Mouse (Mus musculus) midbrain, embryonic 10.5 days (tissue): Measurements from ENCODE around the gene Prkag2. TPM values are rescaled to one million over a fixed set of nuclear protein-coding genes. Genes with fewer than 3 reads are reported as not detected.
A peak's percentile ranks its signal among the peaks of the same experiment; 100 is the strongest.

Experiments
- DNase-seq: peaks from one replicate; pipeline ENCODE4 v3.0.0-alpha.2; 2017; ENCODE audit warnings: low spot score
- H3K27ac ChIP-seq: fragments of 300-500 bp; sonication (generic); replicated peaks from 2 replicates; pipeline ENCODE4 v1.5.1; 2016; ENCODE audit warnings: mild to moderate bottlenecking
- H3K27me3 ChIP-seq: fragments of 300-500 bp; sonication (generic); 2 replicates; pipeline ENCODE4 v1.6.1; 2016; ENCODE audit warnings: low read depth, mild to moderate bottlenecking; ENCODE audit not compliant: poor library complexity, severe bottlenecking
- H3K36me3 ChIP-seq: fragments of 300-500 bp; sonication (generic); 2 replicates; pipeline ENCODE4 v1.6.1; 2016; ENCODE audit warnings: mild to moderate bottlenecking, moderate library complexity
- H3K4me1 ChIP-seq: fragments of 300-500 bp; sonication (generic); 2 replicates; pipeline ENCODE4 v1.6.1; 2016
- H3K4me3 ChIP-seq: fragments of 300-500 bp; sonication (generic); 2 replicates; pipeline ENCODE4 v1.5.1; 2016; ENCODE audit warnings: mild to moderate bottlenecking, moderate library complexity
- H3K9me3 ChIP-seq: fragments of 300-500 bp; sonication (generic); replicated peaks from 2 replicates; pipeline ENCODE4 v1.6.1; 2016; ENCODE audit warnings: mild to moderate bottlenecking
- WGBS: fragments of 180-500 bp; shearing (Covaris S2); methylation state at CpG from one replicate; pipeline ENCODE4 v1.1.7; 2016; 5-methylcytosine and 5-hydroxymethylcytosine counted together
- polyA plus RNA-seq: library from polyadenylated mRNA; unstranded; fragments of >200 nt; fragmentation: Nextera tagmentation; extraction: Ambion mirVana; gene quantifications from 2 replicates; pipeline ENCODE4 v1.2.1, GENCODE M21; 2016

The Prkag2 gene
- polyA plus RNA-seq, 1 experiment from 2014 or later, result 48.7 TPM

DNA sequence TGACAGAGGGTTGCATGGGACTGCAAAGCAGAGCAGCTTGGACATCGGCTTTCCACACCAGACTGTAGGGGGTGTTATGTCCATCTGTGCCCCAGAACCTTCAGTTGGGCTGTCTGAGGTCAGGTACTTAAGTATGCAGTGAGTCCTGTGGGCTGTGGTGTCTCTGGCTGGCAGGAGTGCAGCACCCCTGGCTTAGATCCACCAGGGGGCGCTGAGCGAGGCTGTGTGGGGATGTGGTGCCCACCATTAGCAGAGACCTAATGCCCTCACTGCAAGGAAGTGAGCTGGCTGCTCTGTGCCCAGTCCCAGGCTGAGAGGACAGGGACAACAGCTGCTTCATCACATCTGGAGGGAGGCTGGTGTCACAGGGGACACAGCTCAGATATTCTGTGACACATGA lies 116.9 kb downstream of the Prkag2 start:
- peaks cover 36% of the 10 kb centered on the region for H3K4me1 ChIP-seq
- no peak overlapping the region for H3K27ac ChIP-seq
- no peak overlapping the region for H3K4me3 ChIP-seq
- no peaks in the 10 kb centered on the region for H3K9me3 ChIP-seq
- no peaks in the 10 kb centered on the region for H3K27me3 ChIP-seq
- 16% methylated on average over 3 of the region's 3 CpGs for WGBS
- H3K36me3 ChIP-seq, result no peaks in the 10 kb centered on the region
- peak; percentile 58 for DNase-seq

- Histone ChIP-seq H3K4me3 (no peak overlapping the region), H3K27me3 (no peaks in the 10 kb centered on the region), H3K4me1 (peaks cover 38% of the 10 kb centered on the region), H3K36me3 (no peaks in the 10 kb centered on the region), H3K27ac (no peak overlapping the region), H3K9me3 (no peaks in the 10 kb centered on the region)
- WGBS, result 86% methylated on average over 3 of the region's 3 CpGs
- DNase-seq, result no peak
Measured at GRCm38 (mm10) chr5:24982258-24982657, 118.2 kb downstream of the Prkag2 start.

- DNase-seq, result no peak
- WGBS, result 79% methylated on average over 6 of the region's 6 CpGs
Measured at GRCm38 (mm10) chr5:24981765-24982164, 118.7 kb downstream of the Prkag2 start.

GRCm38 (mm10) chr5:24979968-24980345 lies 120.5 kb downstream of the Prkag2 start:
- peaks cover 37% of the 10 kb centered on the region for H3K4me1 ChIP-seq
- DNase-seq, result no peak
- H3K27ac ChIP-seq, result no peak overlapping the region
- no peaks in the 10 kb centered on the region for H3K36me3 ChIP-seq
- H3K9me3 ChIP-seq, result no peaks in the 10 kb centered on the region
- H3K27me3 ChIP-seq, result no peaks in the 10 kb centered on the region
- H3K4me3 ChIP-seq, result no peak overlapping the region
- WGBS, result 78% methylated on average over 10 of the region's 10 CpGs

More at GRCm38 (mm10) chr5:24981765-24982164, 118.7 kb downstream of the Prkag2 start:
- H3K4me3 ChIP-seq, result no peak overlapping the region
- H3K27ac ChIP-seq, result no peak overlapping the region
- H3K36me3 ChIP-seq, result no peaks in the 10 kb centered on the region
- no peaks in the 10 kb centered on the region for H3K27me3 ChIP-seq
- peaks cover 40% of the 10 kb centered on the region for H3K4me1 ChIP-seq
- H3K9me3 ChIP-seq, result no peaks in the 10 kb centered on the region

GRCm38 (mm10) chr5:24979312-24979967 lies 121.0 kb downstream of the Prkag2 start:
- no peaks in the 10 kb centered on the region for H3K27me3 ChIP-seq
- 0 out of 2 replicates have a peak overlapping the region, but pooled peaks have one; percentile 7 for H3K27ac ChIP-seq
- no peaks in the 10 kb centered on the region for H3K36me3 ChIP-seq
- DNase-seq, result no peak
- 34% methylated on average over 4 of the region's 4 CpGs for WGBS
- H3K4me1 ChIP-seq, result peaks cover 32% of the 10 kb centered on the region
- H3K4me3 ChIP-seq, result no peak overlapping the region
- H3K9me3 ChIP-seq, result no peaks in the 10 kb centered on the region

- H3K36me3 ChIP-seq, result no peaks in the 10 kb centered on the region
- peaks cover 32% of the 10 kb centered on the region for H3K4me1 ChIP-seq
- no peaks in the 10 kb centered on the region for H3K27me3 ChIP-seq
- DNase-seq, result no peak
- H3K27ac ChIP-seq, result no peak overlapping the region
- no peak overlapping the region for H3K4me3 ChIP-seq
- no peaks in the 10 kb centered on the region for H3K9me3 ChIP-seq
- 64% methylated on average over 3 of the region's 3 CpGs for WGBS
Measured at GRCm38 (mm10) chr5:24976907-24977306, 123.5 kb downstream of the Prkag2 start.

- H3K27me3 ChIP-seq, result no peaks in the 10 kb centered on the region
- H3K4me3 ChIP-seq, result no peak overlapping the region
- WGBS, result 70% methylated on average over 12 of the region's 12 CpGs
- no peak for DNase-seq
- no peak overlapping the region for H3K27ac ChIP-seq
- H3K9me3 ChIP-seq, result no peaks in the 10 kb centered on the region
- H3K4me1 ChIP-seq, result peaks cover 32% of the 10 kb centered on the region
- no peaks in the 10 kb centered on the region for H3K36me3 ChIP-seq
Measured at GRCm38 (mm10) chr5:24976236-24976635, 124.2 kb downstream of the Prkag2 start.

DNA sequence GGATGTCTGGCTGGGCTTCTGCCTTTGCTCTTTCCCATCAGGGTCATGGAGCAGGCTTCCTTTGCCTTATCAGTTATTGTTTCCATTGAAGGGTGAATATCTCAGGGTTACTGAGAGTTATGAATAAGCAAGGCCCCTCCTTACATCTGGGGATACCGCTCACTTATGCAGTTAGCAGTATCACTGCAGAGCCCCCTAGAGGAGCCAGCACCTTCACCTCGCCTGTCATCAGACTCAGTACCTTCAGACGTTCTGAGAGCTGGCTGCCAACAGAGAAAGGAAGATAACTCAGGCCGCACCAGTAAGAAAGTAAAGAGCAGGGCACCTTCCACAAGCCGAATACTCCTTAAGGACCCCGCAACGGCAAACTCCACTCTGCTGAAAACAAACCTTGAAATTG lies 125.3 kb downstream of the Prkag2 start:
- 75% methylated on average over 7 of the region's 7 CpGs for WGBS
- DNase-seq, result no peak
- no peaks in the 10 kb centered on the region for H3K36me3 ChIP-seq
- no peak overlapping the region for H3K27ac ChIP-seq
- H3K4me3 ChIP-seq, result no peak overlapping the region
- H3K4me1 ChIP-seq, result peaks cover 32% of the 10 kb centered on the region
- H3K27me3 ChIP-seq, result no peaks in the 10 kb centered on the region
- H3K9me3 ChIP-seq, result no peaks in the 10 kb centered on the region

GRCm38 (mm10) chr5:24973672-24974225 lies 126.7 kb downstream of the Prkag2 start:
- no peaks in the 10 kb centered on the region for H3K36me3 ChIP-seq
- H3K27ac ChIP-seq, result 0 out of 2 replicates have a peak overlapping the region, but pooled peaks have one; percentile 4
- H3K4me3 ChIP-seq, result no peak overlapping the region
- 81% methylated on average over 9 of the region's 9 CpGs for WGBS
- no peaks in the 10 kb centered on the region for H3K9me3 ChIP-seq
- no peak for DNase-seq
- H3K4me1 ChIP-seq, result peaks cover 27% of the 10 kb centered on the region
- no peaks in the 10 kb centered on the region for H3K27me3 ChIP-seq

GRCm38 (mm10) chr5:24973228-24973627 lies 127.2 kb downstream of the Prkag2 start:
- peaks cover 27% of the 10 kb centered on the region for H3K4me1 ChIP-seq
- WGBS, result 79% methylated on average over 13 of the region's 13 CpGs
- H3K27me3 ChIP-seq, result no peaks in the 10 kb centered on the region

DNA sequence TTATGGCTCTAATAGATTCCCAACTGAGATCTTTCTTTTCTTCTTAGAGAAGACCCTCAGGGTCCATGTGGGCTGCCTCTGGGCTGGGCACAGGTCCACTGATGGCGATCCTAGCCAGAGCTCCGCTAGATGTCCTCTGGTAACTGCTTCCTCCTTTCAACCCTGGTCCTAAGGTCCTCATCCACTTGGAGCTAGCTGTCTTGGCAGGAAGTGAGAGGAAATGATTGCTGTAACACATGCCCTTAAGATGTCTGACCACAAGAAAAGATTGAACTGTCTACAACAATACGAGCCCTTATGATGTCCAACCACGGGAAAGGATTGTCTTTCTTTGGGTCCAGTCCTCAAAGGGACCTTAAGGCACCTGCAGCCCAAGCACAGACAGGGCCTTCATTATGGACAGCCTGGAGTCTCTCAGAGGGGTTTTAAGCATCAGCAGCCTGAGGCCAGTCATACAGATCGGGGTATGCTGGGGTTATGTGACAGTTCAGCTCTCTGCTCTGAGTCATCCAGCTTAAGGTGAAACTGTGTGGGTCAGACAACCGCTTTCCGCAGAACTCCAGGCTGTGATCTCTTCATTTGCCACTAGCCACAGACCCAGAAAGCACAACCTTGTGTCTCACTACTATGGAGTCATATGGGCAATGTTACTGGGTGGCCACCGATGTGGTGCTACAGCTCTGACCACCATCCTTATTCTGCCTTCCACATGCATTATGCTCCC lies 129.7 kb downstream of the Prkag2 start:
- Histone ChIP-seq H3K27ac (no peak overlapping the region), H3K36me3 (no peaks in the 10 kb centered on the region), H3K9me3 (no peaks in the 10 kb centered on the region), H3K4me1 (peaks cover 17% of the 10 kb centered on the region), H3K4me3 (no peak overlapping the region), H3K27me3 (no peaks in the 10 kb centered on the region)
- no peak for DNase-seq
- 92% methylated on average over 8 of the region's 8 CpGs for WGBS

More at GRCm38 (mm10) chr5:24973228-24973627, 127.2 kb downstream of the Prkag2 start:
- no peaks in the 10 kb centered on the region for H3K36me3 ChIP-seq
- no peaks in the 10 kb centered on the region for H3K9me3 ChIP-seq
- no peak overlapping the region for H3K4me3 ChIP-seq
- no peak overlapping the region for H3K27ac ChIP-seq
- no peak for DNase-seq

DNA sequence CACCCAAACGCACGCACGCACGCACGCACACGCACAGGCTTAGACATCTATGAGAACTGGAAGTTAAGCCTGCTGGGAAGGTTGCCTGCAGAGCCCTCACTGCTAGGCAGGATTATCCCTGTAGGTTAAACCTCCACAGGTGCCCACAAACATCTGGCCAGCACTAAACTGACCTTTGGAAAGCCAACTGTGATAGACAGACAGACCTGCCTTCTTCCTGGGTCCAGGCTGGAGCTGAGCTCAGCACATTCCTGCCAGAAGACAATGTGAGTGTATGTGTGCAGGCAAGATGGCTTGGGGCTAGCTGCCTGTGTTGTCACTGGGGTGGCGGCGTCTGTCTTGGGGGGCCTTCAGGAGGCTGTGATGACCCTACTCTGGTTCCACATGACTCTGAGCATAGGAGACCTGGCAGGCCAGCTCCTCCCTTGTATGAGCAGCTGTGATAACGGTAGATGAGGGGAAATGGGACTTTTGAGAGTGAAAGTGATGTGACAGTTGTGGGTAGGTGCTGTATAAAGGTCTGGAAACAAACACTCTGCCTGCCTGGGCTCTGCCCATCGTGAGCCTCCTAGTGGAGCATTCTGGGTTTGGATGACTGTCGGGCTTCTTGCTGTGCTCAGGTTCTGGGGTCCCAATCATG lies 131.1 kb downstream of the Prkag2 start:
- WGBS, result 68% methylated on average over 11 of the region's 11 CpGs
- Histone ChIP-seq H3K4me1 (peaks cover 17% of the 10 kb centered on the region), H3K36me3 (no peaks in the 10 kb centered on the region)

More for the DNA sequence above, 131.1 kb downstream of the Prkag2 start:
- no peak for DNase-seq
- Histone ChIP-seq H3K4me3 (no peak overlapping the region), H3K27me3 (no peaks in the 10 kb centered on the region), H3K9me3 (no peaks in the 10 kb centered on the region), H3K27ac (0 out of 2 replicates have a peak overlapping the region, but pooled peaks have one; percentile 38)
